Mouse (Mus musculus): ENCODE measurements around the gene Myog.

The Myog gene

GRCm38 (mm10) chr1:134285458-134286120, 4.2 kb upstream of the Myog start:
- no peak for DNase-seq

GRCm38 (mm10) chr1:134288239-134288638, 1.6 kb upstream of the Myog start:
- no peak for DNase-seq

GRCm38 (mm10) chr1:134290300-134290699, 511 bp downstream of the Myog start:
- no peak for DNase-seq

GRCm38 (mm10) chr1:134290909-134291308, 1.1 kb downstream of the Myog start:
- no peak for DNase-seq

GRCm38 (mm10) chr1:134291555-134291954, 1.8 kb downstream of the Myog start:
- no peak for DNase-seq

GRCm38 (mm10) chr1:134292073-134292472, 2.3 kb downstream of the Myog start:
- DNase-seq: peak; percentile 63

- DNase-seq: no peak
Measured at GRCm38 (mm10) chr1:134292601-134293000, 2.8 kb downstream of the Myog start.

GRCm38 (mm10) chr1:134293276-134293675, 3.5 kb downstream of the Myog start:
- DNase-seq: no peak

- DNase-seq: no peak
Measured at GRCm38 (mm10) chr1:134293738-134294604, 4.2 kb downstream of the Myog start.

GRCm38 (mm10) chr1:134297265-134297664, 7.5 kb downstream of the Myog start:
- no peak for DNase-seq

- peak; percentile 68 for DNase-seq
Measured at GRCm38 (mm10) chr1:134298636-134299411, 9.0 kb downstream of the Myog start.

- peak; percentile 43 for DNase-seq
Measured at GRCm38 (mm10) chr1:134302568-134303238, 12.9 kb downstream of the Myog start.

- no peak for DNase-seq
Measured at GRCm38 (mm10) chr1:134304940-134305339, 15.2 kb downstream of the Myog start.

- no peak for DNase-seq
Measured at GRCm38 (mm10) chr1:134307409-134307808, 17.6 kb downstream of the Myog start.

GRCm38 (mm10) chr1:134310291-134310690, 20.5 kb downstream of the Myog start:
- DNase-seq: no peak

- DNase-seq: no peak
Measured at GRCm38 (mm10) chr1:134310729-134311128, 20.9 kb downstream of the Myog start.

GRCm38 (mm10) chr1:134311760-134312159, 22.0 kb downstream of the Myog start:
- DNase-seq: no peak

- DNase-seq: no peak
Measured at GRCm38 (mm10) chr1:134315181-134315580, 25.4 kb downstream of the Myog start.

- no peak for DNase-seq
Measured at GRCm38 (mm10) chr1:134316361-134316760, 26.6 kb downstream of the Myog start.

GRCm38 (mm10) chr1:134318261-134318660, 28.5 kb downstream of the Myog start:
- no peak for DNase-seq

GRCm38 (mm10) chr1:134320691-134321301, 31.0 kb downstream of the Myog start:
- DNase-seq: peak; percentile 42

- peak; percentile 22 for DNase-seq
Measured at GRCm38 (mm10) chr1:134322591-134322990, 32.8 kb downstream of the Myog start.

Data from embryo, embryonic 11 days (tissue).